Mouse (Mus musculus): ENCODE measurements at regions not wholly inside any gene's neighbourhood (a gene's known extent, or its start where the extent isn't known, plus 50 kb on each side); places are given as distances from the start of the nearest gene placed in this dataset.
A peak's percentile ranks its signal among the peaks of the same experiment; 100 is the strongest.

GRCm38 (mm10) chr1:168697386-168697785, 265.3 kb upstream of the Pbx1 start:
- Histone ChIP-seq H3K4me3 (replicated peaks) (no peak overlapping the region), H3K27ac (replicated peaks) (no peak overlapping the region), H3K4me1 (no peaks in the 10 kb centered on the region), H3K9me3 (replicated peaks) (no peaks in the 10 kb centered on the region), H3K4me2 (no peak overlapping the region), H3K9ac (replicated peaks) (no peak overlapping the region), H3K36me3 (no peaks in the 10 kb centered on the region), H3K27me3 (replicated peaks) (no peaks in the 10 kb centered on the region)
- 83% methylated on average over 1 of the region's 1 CpGs for WGBS
- no peak for ATAC-seq (ENCODE audit: low FRiP score)

DNA sequence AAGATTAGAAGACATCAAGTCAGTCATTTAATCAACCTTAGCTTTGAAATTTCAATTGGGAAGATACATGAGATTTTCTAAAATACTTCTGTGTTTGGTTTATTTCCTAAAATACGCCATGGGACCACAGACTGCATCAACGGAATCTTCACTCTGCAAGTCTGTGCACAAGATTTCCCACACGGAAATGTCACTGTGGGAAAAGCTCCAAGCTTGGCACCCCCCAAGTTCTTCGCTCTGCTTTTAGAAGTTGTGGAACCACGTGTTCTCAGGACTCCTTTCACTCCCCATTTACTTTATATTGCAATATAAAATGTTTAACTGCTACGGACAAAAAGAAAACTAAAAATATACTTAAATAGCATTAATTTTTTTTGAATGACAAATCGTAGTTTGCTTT, 254.8 kb upstream of the Pbx1 start:
- H3K27ac ChIP-seq (replicated peaks): no peak overlapping the region
- H3K36me3 ChIP-seq: no peaks in the 10 kb centered on the region
- WGBS: 88% methylated on average over 7 of the region's 7 CpGs
- no peaks in the 10 kb centered on the region for H3K4me1 ChIP-seq
- H3K9ac ChIP-seq (replicated peaks): no peak overlapping the region
- no peak overlapping the region for H3K4me3 ChIP-seq (replicated peaks)
- no peak overlapping the region for H3K4me2 ChIP-seq
- H3K27me3 ChIP-seq (replicated peaks): no peaks in the 10 kb centered on the region
- no peak for ATAC-seq (ENCODE audit: low FRiP score)
- H3K9me3 ChIP-seq (replicated peaks): no peaks in the 10 kb centered on the region

GRCm38 (mm10) chr1:168685147-168685546, 253.1 kb upstream of the Pbx1 start:
- Histone ChIP-seq H3K27me3 (replicated peaks) (no peaks in the 10 kb centered on the region), H3K4me3 (replicated peaks) (no peak overlapping the region), H3K4me1 (no peaks in the 10 kb centered on the region), H3K27ac (replicated peaks) (no peak overlapping the region), H3K9ac (replicated peaks) (no peak overlapping the region), H3K9me3 (replicated peaks) (no peaks in the 10 kb centered on the region), H3K36me3 (no peaks in the 10 kb centered on the region), H3K4me2 (no peak overlapping the region)
- 85% methylated on average over 2 of the region's 2 CpGs for WGBS
- ATAC-seq (ENCODE audit: low FRiP score): no peak

DNA sequence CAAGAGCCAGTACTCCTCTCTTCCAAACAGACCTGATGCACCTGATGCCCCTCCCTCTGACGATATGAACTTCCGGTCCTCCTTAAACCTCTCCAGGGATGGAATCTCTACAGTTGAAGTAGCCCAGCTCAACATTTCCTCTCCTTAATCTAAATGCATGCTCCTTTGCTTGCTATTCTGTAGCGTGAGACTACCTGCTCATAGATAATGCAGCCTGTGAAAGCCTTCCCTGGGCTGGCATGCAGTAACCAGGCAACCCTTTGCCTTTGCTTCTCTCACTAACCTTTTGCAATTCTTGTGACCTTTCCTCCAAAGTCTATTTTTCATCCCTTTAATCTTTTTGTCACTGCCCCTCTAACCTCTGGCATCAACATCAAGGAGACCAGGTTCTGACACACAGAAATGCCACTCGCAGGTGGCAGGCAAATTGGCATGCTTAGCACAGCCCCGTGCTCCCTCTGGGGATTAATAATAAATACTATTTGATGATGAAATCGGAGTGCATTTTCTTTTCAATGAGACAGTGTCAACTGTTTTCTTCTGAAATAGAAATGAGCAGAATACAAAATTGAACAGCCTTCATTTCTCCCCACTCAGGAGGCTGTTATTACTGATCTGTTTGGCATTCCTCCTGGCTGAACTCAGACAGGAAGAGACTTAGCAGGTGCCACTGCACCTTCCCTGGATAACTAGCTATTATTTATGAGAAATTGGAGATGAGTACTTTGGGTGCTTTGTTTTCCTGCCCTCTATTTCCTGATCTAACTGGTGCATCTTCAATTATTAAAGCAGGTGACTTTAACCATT, 249.8 kb upstream of the Pbx1 start:
- no peak for ATAC-seq (ENCODE audit: low FRiP score)
- Histone ChIP-seq H3K4me3 (replicated peaks) (no peak overlapping the region), H3K9ac (replicated peaks) (no peak overlapping the region), H3K27ac (replicated peaks) (no peak overlapping the region), H3K4me1 (no peaks in the 10 kb centered on the region), H3K36me3 (no peaks in the 10 kb centered on the region), H3K4me2 (no peak overlapping the region), H3K9me3 (replicated peaks) (no peaks in the 10 kb centered on the region), H3K27me3 (replicated peaks) (no peaks in the 10 kb centered on the region)
- WGBS: 78% methylated on average over 6 of the region's 6 CpGs

GRCm38 (mm10) chr1:168680674-168681073, 248.6 kb upstream of the Pbx1 start:
- 80% methylated on average over 3 of the region's 3 CpGs for WGBS
- Histone ChIP-seq H3K4me2 (no peak overlapping the region), H3K4me3 (replicated peaks) (no peak overlapping the region)

DNA sequence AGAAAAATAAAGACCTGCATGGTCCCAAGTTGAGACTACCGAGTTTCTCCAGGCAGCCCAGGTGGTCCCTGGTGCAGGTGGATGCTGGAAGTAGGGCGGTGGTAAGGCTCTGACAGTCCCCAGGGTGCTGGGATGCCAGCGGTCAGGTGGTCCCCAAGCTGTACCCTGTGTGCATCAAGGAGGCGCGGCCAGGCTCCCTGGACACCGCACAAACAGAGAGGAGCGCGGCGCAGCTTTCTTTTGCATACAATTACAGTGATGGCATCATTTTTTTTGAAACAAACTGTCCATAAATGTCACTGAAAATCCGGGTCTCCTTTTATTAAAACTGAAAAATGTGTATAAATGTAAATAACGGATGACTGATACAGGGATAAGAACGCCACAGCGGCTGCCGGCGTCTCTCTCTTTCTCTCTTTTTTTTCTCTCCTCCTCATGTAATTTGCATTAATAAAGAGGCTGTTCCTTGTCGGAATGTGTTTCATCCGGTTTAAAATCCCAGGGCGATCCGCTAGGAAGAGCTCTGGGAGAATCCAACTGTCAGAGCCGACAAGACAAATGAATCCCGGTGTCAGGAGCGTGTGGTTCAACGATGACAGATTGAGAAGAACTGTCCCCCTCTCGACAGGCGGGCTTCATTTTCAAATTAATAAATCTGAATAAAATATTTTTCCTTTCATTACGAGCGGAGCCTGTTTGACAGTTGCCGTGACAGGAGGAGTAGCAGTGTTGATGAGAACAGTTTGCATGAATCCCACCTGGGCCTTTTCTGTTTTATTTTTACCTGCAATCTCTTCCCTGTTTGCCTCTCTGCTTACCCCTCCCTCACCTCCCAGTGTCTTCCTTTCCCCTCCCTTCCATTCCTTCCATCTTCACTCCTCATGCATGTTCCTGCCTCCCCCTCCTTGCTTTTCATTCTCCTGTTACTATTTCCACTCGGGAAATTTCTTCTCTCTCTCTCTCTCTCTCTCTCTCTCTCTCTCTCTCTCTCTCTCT, 244.6 kb upstream of the Pbx1 start:
- 27% methylated on average over 29 of the region's 29 CpGs for WGBS
- Histone ChIP-seq H3K27me3 (replicated peaks) (no peaks in the 10 kb centered on the region), H3K9ac (replicated peaks) (peak overlapping the region; percentile 42; the same call in 1 of the 2 replicates), H3K36me3 (no peaks in the 10 kb centered on the region), H3K27ac (replicated peaks) (peak overlapping the region; percentile 38), H3K9me3 (replicated peaks) (no peaks in the 10 kb centered on the region), H3K4me3 (replicated peaks) (peak overlapping the region; percentile 37), H3K4me2 (peak overlapping the region; percentile 67), H3K4me1 (no peaks in the 10 kb centered on the region)
- ATAC-seq (ENCODE audit: low FRiP score): peak; percentile 81

More at GRCm38 (mm10) chr1:168680674-168681073, 248.6 kb upstream of the Pbx1 start:
- Histone ChIP-seq H3K27me3 (replicated peaks) (no peaks in the 10 kb centered on the region), H3K9ac (replicated peaks) (no peak overlapping the region), H3K27ac (replicated peaks) (no peak overlapping the region), H3K36me3 (no peaks in the 10 kb centered on the region), H3K4me1 (no peaks in the 10 kb centered on the region), H3K9me3 (replicated peaks) (no peaks in the 10 kb centered on the region)
- no peak for ATAC-seq (ENCODE audit: low FRiP score)

GRCm38 (mm10) chr1:168675741-168676140, 243.7 kb upstream of the Pbx1 start:
- 73% methylated on average over 10 of the region's 10 CpGs for WGBS
- no peaks in the 10 kb centered on the region for H3K36me3 ChIP-seq
- no peak overlapping the region for H3K27ac ChIP-seq (replicated peaks)
- H3K9ac ChIP-seq (replicated peaks): no peak overlapping the region
- no peak for ATAC-seq (ENCODE audit: low FRiP score)
- no peaks in the 10 kb centered on the region for H3K27me3 ChIP-seq (replicated peaks)
- no peak overlapping the region for H3K4me3 ChIP-seq (replicated peaks)
- H3K4me1 ChIP-seq: no peaks in the 10 kb centered on the region
- no peak overlapping the region for H3K4me2 ChIP-seq
- no peaks in the 10 kb centered on the region for H3K9me3 ChIP-seq (replicated peaks)

DNA sequence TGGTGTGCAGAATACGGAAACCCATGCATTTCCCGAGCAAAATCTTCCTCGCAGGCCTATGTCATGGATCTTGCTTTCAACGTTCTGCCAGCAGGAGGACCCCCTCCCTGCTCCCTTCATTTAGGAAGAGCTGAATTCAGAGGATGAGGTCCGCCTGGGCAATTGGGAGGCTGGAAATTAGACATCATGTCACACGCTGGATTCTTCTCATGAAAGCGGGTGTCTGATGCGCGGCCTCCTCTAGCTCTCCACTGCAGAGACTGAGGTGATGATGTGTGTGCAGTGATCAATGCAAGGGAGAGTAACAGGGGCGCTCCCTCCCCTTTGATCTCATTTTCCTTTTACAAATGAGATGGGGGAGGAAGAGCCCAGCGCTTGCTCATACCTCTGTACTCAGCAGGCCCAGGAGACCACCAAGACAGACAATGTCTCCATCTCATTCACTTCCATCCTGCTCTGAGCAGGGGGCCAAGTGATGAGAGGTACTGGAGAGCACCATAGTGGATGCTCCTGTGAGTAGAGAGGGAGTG, 230.8 kb upstream of the Pbx1 start:
- Histone ChIP-seq H3K9ac (replicated peaks) (no peak overlapping the region), H3K4me3 (replicated peaks) (no peak overlapping the region), H3K4me2 (peak overlapping the region; percentile 22), H3K9me3 (replicated peaks) (no peaks in the 10 kb centered on the region), H3K36me3 (no peaks in the 10 kb centered on the region), H3K27ac (replicated peaks) (no peak overlapping the region; the same call in 1 of the 2 replicates), H3K27me3 (replicated peaks) (no peaks in the 10 kb centered on the region), H3K4me1 (peaks cover 12% of the 10 kb centered on the region)
- 24% methylated on average over 11 of the region's 11 CpGs for WGBS
- ATAC-seq (ENCODE audit: low FRiP score): peak; percentile 81

- H3K9ac ChIP-seq (replicated peaks): no peak overlapping the region
- peaks cover 12% of the 10 kb centered on the region for H3K4me1 ChIP-seq
- H3K27ac ChIP-seq (replicated peaks): no peak overlapping the region
- H3K36me3 ChIP-seq: no peaks in the 10 kb centered on the region
- WGBS: 59% methylated on average over 7 of the region's 7 CpGs
- no peaks in the 10 kb centered on the region for H3K27me3 ChIP-seq (replicated peaks)
- H3K9me3 ChIP-seq (replicated peaks): no peaks in the 10 kb centered on the region
- ATAC-seq (ENCODE audit: low FRiP score): no peak
- no peak overlapping the region for H3K4me2 ChIP-seq
- no peak overlapping the region for H3K4me3 ChIP-seq (replicated peaks)
Measured at GRCm38 (mm10) chr1:168660956-168661355, 228.9 kb upstream of the Pbx1 start.

DNA sequence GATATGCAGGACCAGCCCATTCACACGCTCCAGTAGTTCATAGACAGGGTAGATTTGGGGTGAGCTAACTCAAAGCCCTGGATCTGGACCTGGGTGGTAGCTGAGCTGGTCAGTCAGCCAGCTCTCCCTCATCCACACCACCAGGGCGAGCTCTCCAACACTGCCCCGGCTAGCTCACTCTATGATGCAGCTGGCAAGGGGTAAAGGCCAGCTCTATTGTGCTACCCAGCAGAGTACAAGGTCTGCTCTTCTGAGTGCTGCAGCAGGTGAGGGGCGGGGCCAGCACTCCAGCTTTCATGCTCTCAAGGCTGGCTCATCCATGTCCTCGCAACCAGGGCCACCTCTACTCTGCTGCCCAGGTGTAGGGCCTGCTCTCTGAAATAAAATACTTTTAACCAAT, 227.5 kb upstream of the Pbx1 start:
- WGBS: 91% methylated on average over 5 of the region's 5 CpGs
- Histone ChIP-seq H3K27me3 (replicated peaks) (no peaks in the 10 kb centered on the region), H3K4me1 (peaks cover 12% of the 10 kb centered on the region), H3K4me2 (no peak overlapping the region), H3K4me3 (replicated peaks) (no peak overlapping the region), H3K27ac (replicated peaks) (no peak overlapping the region), H3K36me3 (no peaks in the 10 kb centered on the region), H3K9me3 (replicated peaks) (no peaks in the 10 kb centered on the region), H3K9ac (replicated peaks) (no peak overlapping the region)
- ATAC-seq (ENCODE audit: low FRiP score): no peak

DNA sequence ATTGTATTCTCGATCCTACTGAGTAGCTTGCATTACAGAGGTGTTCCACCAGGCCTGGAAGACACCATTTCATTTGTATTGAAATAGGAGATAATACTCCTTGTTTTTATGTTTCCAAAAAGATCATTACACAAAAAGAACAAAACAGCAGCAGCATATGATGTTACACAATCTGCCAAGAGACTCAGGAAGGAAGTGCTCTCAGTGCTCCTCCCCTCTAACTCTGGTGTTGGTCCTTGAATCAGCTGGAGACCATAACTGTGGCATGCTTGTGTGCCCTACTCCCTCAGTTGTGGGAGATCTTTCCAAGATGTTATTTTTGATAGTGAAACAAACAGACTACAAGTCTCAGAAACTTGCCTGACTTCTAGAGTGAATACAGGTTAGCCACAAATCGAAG, 200.8 kb upstream of the Pbx1 start:
- no peak for ATAC-seq (ENCODE audit: low FRiP score)
- Histone ChIP-seq H3K4me3 (replicated peaks) (no peak overlapping the region), H3K36me3 (no peaks in the 10 kb centered on the region), H3K4me2 (no peak overlapping the region), H3K4me1 (no peaks in the 10 kb centered on the region), H3K27me3 (replicated peaks) (no peaks in the 10 kb centered on the region), H3K9me3 (replicated peaks) (no peaks in the 10 kb centered on the region), H3K9ac (replicated peaks) (no peak overlapping the region), H3K27ac (replicated peaks) (no peak overlapping the region)
- 93% methylated on average over 2 of the region's 2 CpGs for WGBS

Data from neural tube, embryonic 15.5 days (tissue).